Mouse (Mus musculus): ENCODE results near the gene Gm10282.

- TF ChIP-seq CTCF (IDR thresholded peaks at IDR 0.05; ENCODE audit: borderline replicate concordance, insufficient read depth, low read depth, low read length) (no peak), POLR2A (IDR thresholded peaks at IDR 0.05; ENCODE audit: borderline replicate concordance, insufficient read depth, low read length) (no peak)
These were observed 26.6 kb upstream of the Gm10282 start for GRCm38 (mm10) chr8:72331631-72332030.

Measured in cerebellum, adult 2 months (tissue).